Mouse (Mus musculus) large intestine, adult 2 months (tissue): ENCODE data around the gene Riok1. TPM values are rescaled to one million over a fixed set of nuclear protein-coding genes. Genes with fewer than 3 reads are reported as not detected.

ENCODE experiments used
- DNase-seq: peaks from one replicate; pipeline ENCODE4 v3.0.0-alpha.2; 2012; ENCODE audit warnings: low read depth, low spot score
- WGBS: fragments of 180-500 bp; shearing (Covaris S2); methylation state at CpG from one replicate; pipeline ENCODE4 v1.1.7; 2018; 5-methylcytosine and 5-hydroxymethylcytosine counted together
- polyA plus RNA-seq: library from polyadenylated mRNA; depleted of rRNA; stranded (reverse); fragments of >200 nt; gene quantifications from 2 replicates; pipeline ENCODE4 v1.2.3, GENCODE M21; 2012

The Riok1 gene
- polyA plus RNA-seq, 1 experiment: 9.9 TPM

DNA sequence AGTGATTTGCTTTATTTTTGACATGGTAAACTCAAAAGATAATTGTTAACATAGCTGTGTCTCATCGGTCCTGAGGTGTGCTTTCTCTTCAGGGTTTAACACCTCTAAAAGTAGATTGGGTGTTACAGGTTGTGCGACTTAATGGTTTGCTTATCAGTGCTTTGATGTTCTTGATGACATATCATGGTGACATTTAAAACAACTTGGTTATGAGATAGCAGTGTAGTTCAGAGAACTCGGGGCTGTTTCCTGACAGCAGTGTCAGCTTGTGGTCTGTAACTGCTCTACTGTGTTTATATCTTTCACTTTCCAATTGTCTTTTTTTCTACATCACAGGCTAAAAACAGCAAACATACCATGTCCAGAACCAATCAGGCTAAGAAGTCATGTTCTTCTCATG lies 13.1 kb downstream of the Riok1 start:
- WGBS: 82% methylated on average over 3 of the region's 3 CpGs
- DNase-seq: no peak

DNA sequence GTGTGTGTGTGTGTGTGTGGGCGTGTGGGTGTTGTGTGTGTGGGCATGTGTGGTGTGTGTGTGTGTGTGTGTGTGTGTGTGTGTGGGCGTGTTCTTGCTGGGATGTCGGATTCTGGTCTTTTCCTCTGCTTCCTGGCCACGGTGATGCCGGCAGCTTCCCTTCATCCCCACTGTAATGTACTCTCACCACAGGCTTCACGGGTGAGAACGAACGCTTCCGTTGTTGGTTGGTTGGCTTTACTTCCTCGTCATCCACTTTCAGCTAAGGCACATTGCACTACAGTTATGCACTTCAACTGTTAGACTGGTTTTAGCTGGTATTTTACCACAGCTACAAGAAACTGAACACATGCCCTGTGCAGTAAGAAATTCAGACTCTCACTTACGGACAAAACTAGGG lies 25.9 kb downstream of the Riok1 start:
- no peak for DNase-seq
- WGBS: 90% methylated on average over 11 of the region's 11 CpGs

DNA sequence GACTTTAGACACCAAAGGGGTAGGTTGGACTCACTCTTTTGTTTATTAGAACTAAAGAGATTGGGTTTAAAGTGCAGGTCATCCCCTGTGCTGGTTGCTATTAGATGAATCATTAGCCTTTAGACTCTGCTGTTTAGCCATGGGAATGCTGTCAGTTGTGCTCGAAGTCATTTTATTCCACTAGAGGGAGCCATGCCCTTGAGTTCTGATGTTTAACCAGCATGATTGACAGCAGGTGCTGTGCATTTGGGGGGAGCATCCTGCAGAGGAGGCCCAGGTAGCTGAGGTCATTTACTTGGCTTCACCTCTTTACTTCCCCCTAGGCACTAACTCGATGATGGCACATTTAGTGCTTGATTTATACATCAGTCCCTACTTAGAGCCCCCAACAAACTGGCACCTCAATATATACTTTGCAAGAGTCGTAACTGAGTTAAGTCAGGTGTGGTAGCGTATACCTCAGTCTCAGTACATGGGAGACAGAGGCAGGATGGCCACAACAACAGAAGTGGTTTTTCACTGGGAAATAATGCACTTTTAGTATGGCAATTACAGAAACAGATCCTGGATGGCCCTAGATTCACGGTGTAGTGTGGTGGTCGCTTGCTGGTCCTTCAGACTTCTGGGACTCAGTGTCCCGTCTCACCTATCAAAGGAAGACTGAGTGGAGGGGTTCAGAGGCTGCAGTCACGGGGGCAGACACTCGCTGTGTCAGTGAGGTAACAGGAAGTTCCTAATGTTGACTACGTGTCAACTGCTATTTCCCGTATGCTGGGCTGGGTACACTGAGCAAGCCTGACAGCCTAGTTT lies 28.3 kb downstream of the Riok1 start:
- peak; percentile 70 for DNase-seq
- WGBS: 64% methylated on average over 11 of the region's 11 CpGs

DNA sequence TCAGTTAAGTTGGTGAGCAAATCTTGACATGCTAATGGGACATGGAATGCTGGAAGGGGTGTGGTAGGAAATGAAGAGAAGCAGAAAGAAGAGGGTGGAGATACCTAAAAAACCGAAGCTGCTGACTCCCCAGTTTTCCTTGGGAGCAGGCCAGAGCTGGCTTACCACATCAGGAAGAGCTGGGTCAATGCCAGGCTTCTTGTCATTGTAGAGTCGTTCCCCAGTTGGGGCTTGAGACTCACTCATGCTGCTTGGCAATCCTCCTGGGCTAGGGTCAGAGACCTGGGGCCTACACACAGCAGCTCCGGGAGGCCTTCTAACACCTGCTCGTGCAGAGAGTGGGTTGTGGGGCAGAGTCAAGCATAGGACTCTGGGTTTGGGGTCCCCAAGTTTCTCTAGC lies 34.1 kb downstream of the Riok1 start:
- no peak for DNase-seq
- 27% methylated on average over 4 of the region's 4 CpGs for WGBS

DNA sequence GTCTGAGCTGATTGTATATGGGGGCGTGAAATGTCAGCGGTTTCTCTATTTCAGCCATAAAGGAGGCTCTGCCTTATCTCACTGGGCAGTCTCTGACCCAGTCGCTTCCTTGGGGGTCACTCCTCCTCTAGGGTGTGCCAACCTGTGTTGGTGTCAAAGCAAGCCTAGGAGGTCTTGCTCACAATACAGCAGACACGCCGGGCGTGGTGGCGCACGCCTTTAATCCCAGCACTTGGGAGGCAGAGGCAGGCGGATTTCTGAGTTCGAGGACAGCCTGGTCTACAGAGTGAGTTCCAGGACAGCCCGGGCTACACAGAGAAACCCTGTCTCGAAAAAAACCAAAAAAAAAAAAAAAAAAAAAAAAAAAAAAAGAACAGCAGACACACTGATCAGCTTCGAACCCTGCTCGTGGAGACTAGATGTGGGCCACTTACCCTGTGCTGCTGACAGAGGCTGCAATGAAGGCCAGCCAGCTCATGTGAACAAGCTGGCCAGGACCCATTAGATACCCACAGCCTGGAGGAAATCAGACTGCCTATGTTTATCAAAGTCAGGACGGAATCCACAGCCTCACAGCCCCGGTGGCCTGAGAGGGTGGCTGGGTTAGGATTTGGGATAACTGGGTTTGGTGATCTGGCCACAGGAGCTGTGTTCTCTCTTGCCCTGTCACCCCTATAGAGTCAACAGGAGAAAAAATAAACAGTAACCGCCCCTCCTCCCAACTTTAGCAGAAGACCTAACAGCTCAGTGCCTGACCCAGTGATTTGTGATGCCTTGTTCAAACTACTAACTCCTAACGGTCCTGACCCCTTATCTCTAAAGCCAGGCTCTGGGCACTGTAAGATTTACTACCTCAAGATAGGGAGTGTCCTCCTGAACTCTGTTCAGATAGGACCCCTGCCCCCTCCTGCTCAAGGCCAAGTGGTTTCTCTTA lies 36.8 kb downstream of the Riok1 start:
- no peak for DNase-seq
- WGBS: 73% methylated on average over 18 of the region's 18 CpGs

DNA sequence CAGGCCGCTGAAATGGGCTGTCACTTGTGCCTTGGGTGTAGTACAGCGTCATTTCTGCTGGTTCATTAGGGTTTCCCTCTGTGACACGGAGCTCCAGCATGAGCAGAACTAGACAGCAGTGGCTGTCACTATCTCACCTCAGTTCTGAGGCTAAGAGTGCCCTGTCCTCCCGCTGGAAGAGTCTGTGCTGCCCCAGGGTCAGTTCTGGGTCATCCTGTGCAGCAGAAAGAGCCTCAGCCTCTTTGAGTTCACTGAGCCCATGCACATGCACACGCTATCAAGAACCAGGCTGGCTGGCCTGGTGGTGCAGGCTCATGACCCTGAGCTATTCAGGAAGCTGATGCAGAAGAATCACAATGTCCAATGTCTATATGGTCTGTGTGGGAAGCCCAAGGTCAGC lies 37.6 kb downstream of the Riok1 start:
- no peak for DNase-seq
- 51% methylated on average over 5 of the region's 5 CpGs for WGBS

DNA sequence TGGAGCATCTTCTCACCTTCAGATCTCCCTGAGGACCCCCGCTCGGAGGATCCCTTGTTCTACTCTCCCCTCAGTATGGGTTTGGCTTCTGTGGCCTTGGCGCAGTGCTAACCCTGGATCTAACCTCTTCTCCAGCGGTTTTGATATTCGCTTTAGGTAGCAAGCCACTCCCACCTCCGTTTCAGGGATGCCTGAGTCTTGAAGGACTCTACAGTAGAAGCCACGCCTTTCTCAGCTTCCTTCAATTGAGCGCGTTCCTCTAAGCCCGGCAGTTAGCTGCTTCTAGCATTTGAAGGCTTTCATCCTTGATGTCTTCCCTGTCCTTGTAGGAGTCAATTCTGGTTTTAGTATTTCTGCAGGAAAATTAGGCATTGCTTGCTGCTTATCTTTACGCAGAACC lies 40.3 kb downstream of the Riok1 start:
- no peak for DNase-seq
- WGBS: 22% methylated on average over 11 of the region's 11 CpGs

DNA sequence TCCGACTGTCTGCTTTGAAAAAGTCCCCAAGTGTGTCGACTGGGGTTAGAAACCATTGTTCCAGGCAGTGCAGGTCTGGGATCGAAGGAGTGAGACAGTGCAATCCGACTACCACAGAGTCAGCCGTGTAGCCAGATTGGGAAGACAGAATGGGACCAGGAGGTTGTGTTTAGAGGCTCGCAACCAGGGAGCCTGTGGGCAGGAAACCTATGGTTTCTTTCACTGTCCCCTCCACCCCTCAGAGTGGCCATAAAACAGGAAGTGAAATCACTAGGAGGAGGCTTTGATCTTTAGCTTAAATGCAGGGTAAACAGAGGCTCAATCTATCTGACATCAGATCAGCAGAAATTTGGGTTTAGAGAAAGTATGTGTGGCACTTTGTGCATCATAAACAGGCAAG lies 42.0 kb downstream of the Riok1 start:
- DNase-seq: no peak
- WGBS: 61% methylated on average over 6 of the region's 6 CpGs

DNA sequence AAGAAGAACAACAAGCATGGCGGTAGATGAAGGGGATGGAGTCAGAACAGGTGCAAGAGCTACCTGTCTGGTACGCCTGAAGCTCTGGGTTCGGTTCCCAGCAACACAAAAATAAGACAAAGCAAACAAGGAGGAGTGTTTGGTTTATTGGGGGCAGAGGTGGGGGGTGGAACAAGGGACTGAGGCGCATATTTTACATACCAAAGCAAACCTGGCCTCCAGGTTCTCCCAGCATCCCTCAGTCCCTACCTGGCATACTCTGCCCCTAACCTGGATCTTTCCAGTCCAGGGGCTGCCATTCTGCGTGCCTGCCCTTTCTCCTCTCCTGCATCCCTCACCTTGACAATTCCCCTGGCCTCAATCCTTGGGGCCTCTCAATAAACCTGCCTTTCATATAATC lies 42.6 kb downstream of the Riok1 start:
- DNase-seq: no peak
- 77% methylated on average over 5 of the region's 5 CpGs for WGBS

DNA sequence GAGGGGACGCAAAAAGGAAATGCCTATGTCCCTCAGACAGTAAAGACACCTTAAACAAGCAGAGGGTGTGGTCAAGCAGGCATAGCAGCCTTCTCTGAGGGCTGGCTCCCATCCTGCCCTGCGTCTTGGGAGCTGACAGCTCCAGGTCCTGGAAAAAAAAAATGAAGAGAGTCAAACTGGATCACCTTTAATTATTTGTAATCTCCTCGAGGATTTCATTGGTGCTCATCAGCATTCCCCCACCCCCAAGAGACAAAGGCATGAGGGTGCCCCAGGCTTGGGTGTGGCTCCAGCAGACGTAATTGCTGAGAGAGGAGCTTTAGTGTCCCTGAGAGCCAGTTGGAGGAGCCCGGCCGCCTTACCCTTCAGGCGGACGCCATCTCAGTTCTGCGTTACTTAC lies 43.2 kb downstream of the Riok1 start:
- 25% methylated on average over 9 of the region's 9 CpGs for WGBS
- DNase-seq: no peak

DNA sequence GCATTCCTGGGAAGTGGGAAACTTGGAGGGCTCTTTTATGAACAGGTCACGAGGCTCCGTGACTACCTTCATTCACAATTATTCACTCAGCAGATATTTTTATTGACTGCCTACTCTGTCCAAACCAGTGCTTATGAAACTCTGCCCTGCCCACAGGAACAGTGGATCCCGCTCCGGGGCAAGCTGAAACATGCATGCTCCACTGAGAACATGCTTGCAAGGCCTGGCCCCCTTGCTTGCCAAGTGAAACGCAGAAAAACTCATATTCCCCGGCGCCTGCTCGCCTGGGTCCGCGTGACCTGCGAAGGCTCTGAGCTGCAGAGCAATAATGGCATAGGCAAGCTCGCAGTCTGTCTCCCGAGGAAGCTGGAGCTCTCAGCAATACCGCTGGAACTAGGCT lies 43.9 kb downstream of the Riok1 start:
- WGBS: 58% methylated on average over 14 of the region's 14 CpGs

DNA sequence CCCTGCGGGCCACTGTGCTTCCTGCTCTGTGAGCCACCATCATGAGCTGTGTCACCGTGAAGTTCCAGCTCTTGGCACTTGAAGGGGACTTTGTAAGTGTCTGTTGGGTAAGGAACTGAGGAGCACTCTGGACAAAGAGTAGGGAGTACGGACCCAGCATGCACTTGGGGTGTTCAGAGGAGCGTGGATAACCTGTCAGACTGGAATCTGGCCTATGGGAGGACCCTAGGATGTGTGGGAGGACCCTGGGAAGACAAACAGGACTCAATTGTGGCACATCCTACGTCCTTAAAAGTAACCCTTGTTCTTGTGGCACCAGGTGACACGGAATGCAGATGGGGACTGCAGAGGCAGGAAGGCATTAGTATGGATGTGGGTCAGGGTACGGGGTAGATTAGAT lies 44.4 kb downstream of the Riok1 start:
- no peak for DNase-seq
- 61% methylated on average over 7 of the region's 7 CpGs for WGBS

More for the DNA sequence above, 43.9 kb downstream of the Riok1 start:
- DNase-seq: no peak

DNA sequence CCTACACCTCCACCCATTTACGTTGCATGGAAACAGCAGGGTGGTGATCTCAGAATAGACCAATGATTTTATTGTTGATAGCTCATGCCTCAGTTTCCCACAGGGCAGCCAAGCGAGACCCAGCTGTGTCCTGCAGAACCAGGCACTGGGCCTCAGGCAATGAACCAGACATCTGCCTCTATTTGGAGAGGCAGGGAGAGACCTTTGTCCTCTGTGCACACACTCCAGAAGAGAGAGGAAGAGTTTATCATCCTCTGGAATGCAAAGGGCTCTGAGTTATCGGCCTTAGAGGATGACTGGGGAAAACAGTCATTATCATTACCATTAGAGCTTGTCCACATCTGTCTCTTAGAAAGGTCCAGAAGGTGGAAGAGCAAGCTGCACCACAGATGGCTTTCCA lies 49.9 kb downstream of the Riok1 start:
- WGBS: 18% methylated on average over 3 of the region's 3 CpGs
- no peak for DNase-seq

DNA sequence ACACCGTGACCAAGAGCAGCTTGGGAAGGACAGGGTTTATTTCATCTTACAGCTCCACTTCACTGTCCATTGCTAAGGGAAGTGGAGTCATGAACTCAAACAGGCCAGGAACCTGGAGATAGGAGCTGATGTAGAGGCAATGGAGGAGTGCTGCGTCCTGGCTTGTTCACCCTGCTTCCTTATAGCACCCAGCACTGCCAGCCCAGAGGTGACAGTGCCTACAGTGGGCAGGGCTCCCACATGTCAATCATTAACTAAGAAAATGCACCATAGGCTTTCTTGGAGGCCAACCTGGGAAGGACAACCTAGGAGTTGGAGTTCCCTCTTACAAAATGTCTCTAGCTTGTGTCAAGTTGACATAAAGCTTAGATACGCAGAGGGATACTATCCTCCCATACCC lies 51.2 kb downstream of the Riok1 start:
- 19% methylated on average over 3 of the region's 3 CpGs for WGBS
- DNase-seq: peak; percentile 84

DNA sequence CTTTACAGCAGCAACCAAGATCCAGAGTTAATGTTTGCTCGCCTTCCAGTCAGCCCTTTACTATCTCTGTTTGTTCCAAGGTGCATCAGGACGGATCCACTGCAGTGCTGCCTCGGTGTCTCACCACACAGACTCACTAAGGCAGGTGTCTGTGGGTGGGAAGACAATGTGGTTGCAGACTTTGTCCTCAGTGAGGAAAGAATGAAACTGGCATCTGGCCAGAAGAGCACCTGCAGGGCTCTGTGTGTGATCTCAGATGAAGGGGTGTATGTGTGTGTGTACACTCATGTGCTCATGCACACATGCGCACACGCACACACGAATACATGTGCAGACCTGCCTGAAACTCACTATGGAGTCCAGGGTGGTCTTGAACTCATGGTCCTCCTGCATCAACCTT lies 52.7 kb downstream of the Riok1 start:
- WGBS: 37% methylated on average over 6 of the region's 6 CpGs

DNA sequence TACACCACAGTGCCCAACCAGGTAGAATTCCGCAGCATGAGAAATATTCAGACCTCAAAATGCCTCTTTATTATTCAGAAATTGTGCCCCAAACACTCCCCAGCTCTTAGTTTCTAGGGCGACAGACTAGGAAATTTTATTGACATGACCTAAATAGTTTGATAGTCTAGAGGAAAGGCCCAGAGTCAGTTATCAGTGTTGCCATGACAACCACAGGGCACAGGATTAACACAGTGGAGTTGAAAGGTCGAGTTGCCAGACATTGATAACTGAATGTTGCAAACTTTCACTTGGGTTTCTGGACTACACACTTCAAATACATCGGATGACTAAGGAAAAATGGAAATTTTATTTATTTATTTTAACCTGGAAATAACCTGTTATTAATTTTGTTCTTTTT lies 53.1 kb downstream of the Riok1 start:
- DNase-seq: no peak
- 23% methylated on average over 4 of the region's 4 CpGs for WGBS

More for the DNA sequence above, 52.7 kb downstream of the Riok1 start:
- DNase-seq: no peak

DNA sequence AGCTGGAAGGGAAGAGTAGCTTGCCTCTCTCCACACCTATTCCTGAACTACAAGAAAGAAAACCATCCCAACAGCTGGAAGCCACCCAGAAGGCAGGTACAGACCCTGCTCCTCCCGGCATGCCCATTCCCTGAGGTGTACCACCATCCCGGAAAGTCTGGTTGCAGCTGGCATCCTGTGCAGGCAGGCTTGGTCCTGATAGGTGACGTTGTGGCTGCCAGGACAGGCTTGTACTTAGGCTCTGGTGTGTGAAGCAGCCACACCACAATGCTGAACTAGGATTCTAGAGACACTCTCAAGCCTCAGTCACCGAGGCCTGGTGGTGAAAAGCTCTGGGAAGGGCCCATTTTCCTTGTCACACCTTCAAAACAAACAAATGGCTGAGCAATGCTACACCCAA lies 59.4 kb downstream of the Riok1 start:
- 33% methylated on average over 4 of the region's 4 CpGs for WGBS
- DNase-seq: no peak

DNA sequence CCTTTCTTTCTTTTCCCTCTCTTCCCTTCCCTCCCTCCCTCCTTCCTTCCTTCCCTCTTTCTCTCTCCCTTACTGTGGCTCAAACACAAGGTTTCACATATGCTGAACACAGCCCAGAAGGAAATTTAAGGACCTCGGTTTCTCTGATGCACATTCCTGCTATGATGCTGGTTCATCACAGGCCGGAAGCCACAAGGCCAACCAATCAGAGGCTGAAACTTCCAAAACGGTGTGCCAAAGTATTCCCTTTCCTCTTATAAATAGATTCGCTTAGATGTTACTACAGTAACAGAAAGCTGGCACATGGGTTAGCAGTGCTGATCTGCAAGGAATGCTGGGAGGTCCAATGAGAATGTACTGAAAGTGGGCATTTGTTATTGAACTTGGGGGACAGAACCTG lies 66.6 kb downstream of the Riok1 start:
- WGBS: 82% methylated on average over 4 of the region's 4 CpGs
- no peak for DNase-seq

DNA sequence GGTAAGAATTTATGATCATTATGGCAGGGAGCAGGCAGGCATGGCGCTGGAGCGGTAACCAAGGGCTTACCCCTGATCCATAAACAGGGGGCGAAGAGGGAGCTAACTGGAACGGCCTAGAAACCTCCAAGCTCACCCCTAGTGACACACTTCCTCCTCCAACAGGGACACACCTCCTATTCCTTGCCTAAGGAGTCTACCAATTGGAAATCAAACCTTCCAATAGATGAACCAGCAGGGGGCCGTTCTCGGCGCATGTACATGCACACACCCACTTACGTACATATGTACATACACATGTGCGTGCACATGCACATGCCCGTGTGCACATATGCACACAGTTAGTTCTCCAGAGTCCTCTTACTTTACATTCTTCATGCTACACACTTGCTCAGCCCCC lies 67.7 kb downstream of the Riok1 start:
- no peak for DNase-seq
- 79% methylated on average over 10 of the region's 10 CpGs for WGBS

DNA sequence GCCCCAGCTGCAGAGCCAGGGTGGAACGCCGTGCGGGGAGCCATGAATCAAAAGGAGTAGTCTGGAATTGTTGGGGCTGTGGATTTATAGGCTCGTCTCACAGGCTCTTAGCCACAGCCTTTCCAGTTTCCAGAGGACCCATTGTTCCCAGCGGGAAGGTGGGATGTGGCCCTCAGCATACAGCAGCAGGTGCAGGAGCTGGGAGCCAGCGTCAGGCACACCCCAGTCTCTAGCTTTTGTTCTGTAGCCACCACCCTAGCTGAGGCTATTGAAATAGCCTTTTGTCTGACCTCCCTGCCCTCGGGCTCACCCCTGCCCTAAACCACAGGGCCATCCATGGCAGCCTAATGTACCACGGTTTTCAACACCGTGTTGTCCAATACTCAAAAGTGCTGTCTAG lies 72.3 kb downstream of the Riok1 start:
- WGBS: 71% methylated on average over 9 of the region's 9 CpGs
- DNase-seq: no peak
